Mouse (Mus musculus) midbrain, embryonic 10.5 days (tissue): ENCODE results near the gene Olfr523. TPM values are rescaled to one million over a fixed set of nuclear protein-coding genes. Genes with fewer than 3 reads are reported as not detected.

Source experiments
- DNase-seq: peaks from one replicate; pipeline ENCODE4 v3.0.0-alpha.2; 2017; ENCODE audit warnings: low spot score
- H3K27ac ChIP-seq: fragments of 300-500 bp; sonication (generic); replicated peaks from 2 replicates; pipeline ENCODE4 v1.5.1; 2016; ENCODE audit warnings: mild to moderate bottlenecking
- H3K27me3 ChIP-seq: fragments of 300-500 bp; sonication (generic); 2 replicates; pipeline ENCODE4 v1.6.1; 2016; ENCODE audit warnings: low read depth, mild to moderate bottlenecking; ENCODE audit not compliant: poor library complexity, severe bottlenecking
- H3K36me3 ChIP-seq: fragments of 300-500 bp; sonication (generic); 2 replicates; pipeline ENCODE4 v1.6.1; 2016; ENCODE audit warnings: mild to moderate bottlenecking, moderate library complexity
- H3K4me1 ChIP-seq: fragments of 300-500 bp; sonication (generic); 2 replicates; pipeline ENCODE4 v1.6.1; 2016
- H3K4me3 ChIP-seq: fragments of 300-500 bp; sonication (generic); 2 replicates; pipeline ENCODE4 v1.5.1; 2016; ENCODE audit warnings: mild to moderate bottlenecking, moderate library complexity
- H3K9me3 ChIP-seq: fragments of 300-500 bp; sonication (generic); replicated peaks from 2 replicates; pipeline ENCODE4 v1.6.1; 2016; ENCODE audit warnings: mild to moderate bottlenecking
- WGBS: fragments of 180-500 bp; shearing (Covaris S2); methylation state at CpG from one replicate; pipeline ENCODE4 v1.1.7; 2016; 5-methylcytosine and 5-hydroxymethylcytosine counted together
- polyA plus RNA-seq: library from polyadenylated mRNA; unstranded; fragments of >200 nt; fragmentation: Nextera tagmentation; extraction: Ambion mirVana; gene quantifications from 2 replicates; pipeline ENCODE4 v1.2.1, GENCODE M21; 2016

The Olfr523 gene
- polyA plus RNA-seq, 1 experiment from 2014 or later: not detected

- WGBS: 89% methylated on average over 4 of the region's 4 CpGs
- H3K4me3 ChIP-seq: no peak overlapping the region
Measured at GRCm38 (mm10) chr7:140144550-140144949, 28.5 kb upstream of the Olfr523 start.

DNA sequence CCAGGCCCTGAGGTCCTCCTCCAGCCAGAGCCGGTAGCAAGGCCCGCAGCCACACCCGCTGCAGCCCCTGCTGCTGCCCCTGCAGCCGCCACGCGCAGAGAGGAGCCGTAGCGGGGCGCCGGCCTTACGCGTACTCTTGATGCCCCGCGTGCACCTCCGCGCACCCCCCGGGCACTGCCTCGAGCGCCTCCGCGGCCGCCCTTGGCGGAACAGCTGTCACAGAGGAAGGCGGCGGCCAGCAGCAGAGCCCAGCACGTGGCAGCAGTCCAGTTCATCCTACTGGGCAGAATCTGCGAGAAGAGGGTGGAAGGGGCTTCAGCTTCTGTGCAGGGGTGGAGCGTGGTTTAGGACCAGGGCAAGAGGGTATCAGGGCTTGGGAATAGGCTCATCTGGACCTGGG lies 19.6 kb upstream of the Olfr523 start:
- Histone ChIP-seq H3K27me3 (peaks cover 60% of the 10 kb centered on the region), H3K27ac (peak overlapping the region; percentile 69), H3K4me3 (peak overlapping the region; percentile 53), H3K36me3 (no peaks in the 10 kb centered on the region), H3K4me1 (peaks cover 23% of the 10 kb centered on the region), H3K9me3 (no peaks in the 10 kb centered on the region)
- 9% methylated on average over 28 of the region's 28 CpGs for WGBS
- DNase-seq: peak; percentile 45

More at GRCm38 (mm10) chr7:140144550-140144949, 28.5 kb upstream of the Olfr523 start:
- no peaks in the 10 kb centered on the region for H3K27me3 ChIP-seq
- H3K9me3 ChIP-seq: no peaks in the 10 kb centered on the region
- DNase-seq: no peak
- H3K36me3 ChIP-seq: peaks cover 6% of the 10 kb centered on the region; the same call in 1 of the 2 replicates
- H3K27ac ChIP-seq: no peak overlapping the region
- H3K4me1 ChIP-seq: no peaks in the 10 kb centered on the region

DNA sequence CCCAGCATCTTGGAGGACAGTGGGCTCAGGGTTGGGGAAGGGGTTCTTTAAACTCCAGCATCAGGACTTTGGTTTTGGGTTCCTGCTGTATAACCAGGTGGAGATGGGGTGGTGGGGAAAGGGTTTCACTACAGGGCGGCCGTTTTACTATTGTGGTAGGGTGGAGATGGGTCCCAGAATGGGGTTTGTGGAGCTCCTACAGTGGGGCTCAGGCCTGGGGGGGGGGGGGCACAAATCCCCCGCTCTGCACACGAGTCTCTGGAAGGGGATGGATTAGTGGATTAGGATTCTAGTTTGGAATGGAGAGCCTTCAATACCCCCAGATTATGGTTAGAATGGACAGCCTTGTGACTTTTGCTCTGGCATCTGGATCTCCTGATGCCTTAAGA lies 19.2 kb upstream of the Olfr523 start:
- no peaks in the 10 kb centered on the region for H3K36me3 ChIP-seq
- DNase-seq: no peak
- no peak overlapping the region for H3K27ac ChIP-seq
- no peaks in the 10 kb centered on the region for H3K9me3 ChIP-seq
- H3K27me3 ChIP-seq: peaks cover 64% of the 10 kb centered on the region
- peaks cover 23% of the 10 kb centered on the region for H3K4me1 ChIP-seq
- peak overlapping the region; percentile 53 for H3K4me3 ChIP-seq
- WGBS: 15% methylated on average over 4 of the region's 4 CpGs

DNA sequence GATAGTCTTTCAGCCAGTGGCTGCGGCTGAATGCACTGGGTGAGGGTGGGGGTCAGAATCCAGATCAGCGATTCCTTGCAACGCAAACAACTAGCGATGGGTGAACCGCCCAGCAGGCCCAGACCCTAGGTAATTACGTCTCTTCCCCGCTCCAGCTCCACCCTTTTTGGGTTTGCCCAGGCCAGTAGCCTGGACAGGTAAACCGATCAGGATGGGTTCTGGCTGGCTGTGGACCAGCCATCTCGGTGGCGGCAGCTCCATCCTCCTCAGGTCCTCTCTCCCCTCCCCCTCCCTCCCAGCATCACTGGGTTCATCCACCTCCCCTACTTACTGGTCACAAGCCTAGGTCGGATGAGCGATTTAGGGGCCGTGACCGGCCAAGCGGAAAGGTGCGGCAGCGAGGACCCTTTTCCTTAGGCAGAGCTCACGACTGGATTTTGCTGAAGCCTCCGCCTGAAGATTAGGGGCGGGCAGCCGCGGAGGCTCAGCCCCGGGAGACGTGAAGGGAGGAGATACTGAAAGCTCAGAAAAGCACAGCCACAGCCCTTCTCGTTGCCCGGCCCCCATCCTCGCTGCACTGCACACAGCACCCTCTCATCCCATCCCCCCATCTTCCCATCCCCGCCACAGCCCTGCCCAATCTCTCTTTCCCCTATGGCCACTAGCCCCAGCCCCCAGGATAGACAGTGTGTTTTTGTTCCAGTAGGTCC lies 18.6 kb upstream of the Olfr523 start, which contains the start of gene Sprn:
Sprn (minus strand) TSS at position 660 of the 710 bp plus-strand sequence.
- peak within 1 kb of the TSS; percentile 61 for H3K27ac ChIP-seq
- peaks cover 66% of the 10 kb centered on the region for H3K27me3 ChIP-seq
- WGBS: under 1% methylated on average over 28 of the region's 28 CpGs
- DNase-seq: peak; percentile 48
- H3K4me3 ChIP-seq: peak within 1 kb of the TSS; percentile 53
- no peaks in the 10 kb centered on the region for H3K9me3 ChIP-seq
- no peaks in the 10 kb centered on the region for H3K36me3 ChIP-seq
- peaks cover 23% of the 10 kb centered on the region for H3K4me1 ChIP-seq

- no peaks in the 10 kb centered on the region for H3K36me3 ChIP-seq
- WGBS: 77% methylated on average over 3 of the region's 3 CpGs
- H3K4me3 ChIP-seq: no peak overlapping the region
- no peak overlapping the region for H3K27ac ChIP-seq
- H3K4me1 ChIP-seq: no peaks in the 10 kb centered on the region
- H3K9me3 ChIP-seq: no peaks in the 10 kb centered on the region
- DNase-seq: no peak
- peaks cover 24% of the 10 kb centered on the region for H3K27me3 ChIP-seq
Measured at GRCm38 (mm10) chr7:140160363-140160762, 12.7 kb upstream of the Olfr523 start.

- Histone ChIP-seq H3K9me3 (no peaks in the 10 kb centered on the region), H3K36me3 (no peaks in the 10 kb centered on the region), H3K4me1 (no peaks in the 10 kb centered on the region), H3K27ac (no peak within 1 kb of the TSS), H3K4me3 (no peak within 1 kb of the TSS), H3K27me3 (no peaks in the 10 kb centered on the region)
- DNase-seq: no peak
- whole genome bisulfite sequencing: 83% methylated on average over 7 of the region's 7 CpGs
Measured at GRCm38 (mm10) chr7:140164664-140165063, 8.4 kb upstream of the Olfr523 start, which contains the start of gene Olfr522. Gene Olfr522, minus strand, starts transcription at chr7:140164764.

- DNase-seq: no peak
- Histone ChIP-seq H3K4me3 (no peak overlapping the region), H3K36me3 (no peaks in the 10 kb centered on the region), H3K27ac (no peak overlapping the region), H3K9me3 (no peaks in the 10 kb centered on the region), H3K4me1 (no peaks in the 10 kb centered on the region), H3K27me3 (no peaks in the 10 kb centered on the region)
- 66% methylated on average over 1 of the region's 1 CpGs for WGBS
Measured at GRCm38 (mm10) chr7:140167950-140168349, 5.1 kb upstream of the Olfr523 start.

DNA sequence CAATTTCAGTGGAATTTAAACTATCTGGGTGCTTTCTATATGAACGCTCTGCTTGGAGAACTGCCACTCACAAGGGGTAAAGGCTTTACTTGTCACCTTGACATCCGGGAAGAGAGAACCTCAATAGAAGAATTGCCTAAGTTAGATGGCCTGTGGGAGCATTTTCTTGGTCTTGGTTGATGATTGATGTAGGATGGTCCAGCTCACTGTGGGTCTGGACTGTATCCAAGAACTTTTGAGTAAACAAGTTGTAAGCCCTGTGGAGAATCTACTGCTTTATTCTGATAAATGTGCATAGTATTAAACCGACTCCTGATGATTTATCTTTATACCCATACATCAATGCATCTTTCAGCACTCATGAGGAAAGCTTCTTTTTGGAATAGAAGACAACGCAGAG lies 3.6 kb upstream of the Olfr523 start:
- 85% methylated on average over 4 of the region's 4 CpGs for WGBS
- no peaks in the 10 kb centered on the region for H3K27me3 ChIP-seq

DNA sequence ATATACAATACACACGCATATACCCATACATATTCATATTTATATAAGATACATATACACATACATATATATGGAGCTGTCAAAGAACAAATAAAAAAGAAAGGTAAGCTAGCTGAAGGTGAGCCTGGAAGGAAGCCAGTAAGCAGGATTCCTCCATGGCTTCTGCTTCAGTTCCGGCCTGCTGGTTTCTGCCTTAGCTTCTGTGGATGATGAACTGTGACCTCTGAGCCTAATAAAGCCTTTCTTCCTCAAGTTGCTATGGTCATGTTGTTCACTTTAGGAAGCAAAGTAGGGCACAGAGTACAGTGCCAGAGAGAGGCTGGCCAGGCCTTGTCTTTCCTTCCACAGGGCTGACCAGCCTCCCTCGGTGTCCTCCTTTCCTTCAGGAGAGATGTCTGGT lies 2.2 kb upstream of the Olfr523 start:
- H3K9me3 ChIP-seq: no peaks in the 10 kb centered on the region
- no peaks in the 10 kb centered on the region for H3K27me3 ChIP-seq
- no peak overlapping the region for H3K27ac ChIP-seq
- no peaks in the 10 kb centered on the region for H3K4me1 ChIP-seq
- WGBS: 91% methylated on average over 3 of the region's 3 CpGs
- H3K36me3 ChIP-seq: no peaks in the 10 kb centered on the region
- no peak for DNase-seq
- H3K4me3 ChIP-seq: no peak overlapping the region

More for the DNA sequence above, 3.6 kb upstream of the Olfr523 start:
- DNase-seq: no peak
- H3K4me3 ChIP-seq: no peak overlapping the region
- H3K36me3 ChIP-seq: no peaks in the 10 kb centered on the region
- no peak overlapping the region for H3K27ac ChIP-seq
- H3K4me1 ChIP-seq: no peaks in the 10 kb centered on the region
- no peaks in the 10 kb centered on the region for H3K9me3 ChIP-seq

GRCm38 (mm10) chr7:140179176-140179575 lies 6.2 kb downstream of the Olfr523 start:
- Histone ChIP-seq H3K9me3 (no peaks in the 10 kb centered on the region), H3K27ac (no peak overlapping the region), H3K36me3 (no peaks in the 10 kb centered on the region), H3K4me3 (no peak overlapping the region), H3K4me1 (no peaks in the 10 kb centered on the region), H3K27me3 (no peaks in the 10 kb centered on the region)
- no peak for DNase-seq
- WGBS: 95% methylated on average over 2 of the region's 2 CpGs

DNA sequence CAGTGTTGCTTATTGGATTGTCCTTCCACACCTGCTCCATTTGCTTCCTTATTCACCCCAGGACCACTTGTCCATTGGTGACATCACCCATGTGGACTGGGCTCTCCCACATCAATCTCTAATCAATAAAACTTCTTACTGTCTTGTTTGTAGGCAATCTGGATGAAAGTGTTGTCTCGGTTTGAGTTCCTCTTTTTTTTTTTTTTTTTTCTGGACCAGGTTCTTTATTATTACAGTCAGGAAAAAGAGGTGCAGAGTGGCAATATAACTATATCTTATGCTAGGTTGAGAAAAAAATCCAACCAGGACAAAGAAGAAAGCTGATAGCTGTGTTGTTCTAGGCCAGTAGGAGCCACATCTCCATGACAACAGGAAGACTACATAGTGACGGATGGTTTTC lies 7.7 kb downstream of the Olfr523 start:
- DNase-seq: no peak

DNA sequence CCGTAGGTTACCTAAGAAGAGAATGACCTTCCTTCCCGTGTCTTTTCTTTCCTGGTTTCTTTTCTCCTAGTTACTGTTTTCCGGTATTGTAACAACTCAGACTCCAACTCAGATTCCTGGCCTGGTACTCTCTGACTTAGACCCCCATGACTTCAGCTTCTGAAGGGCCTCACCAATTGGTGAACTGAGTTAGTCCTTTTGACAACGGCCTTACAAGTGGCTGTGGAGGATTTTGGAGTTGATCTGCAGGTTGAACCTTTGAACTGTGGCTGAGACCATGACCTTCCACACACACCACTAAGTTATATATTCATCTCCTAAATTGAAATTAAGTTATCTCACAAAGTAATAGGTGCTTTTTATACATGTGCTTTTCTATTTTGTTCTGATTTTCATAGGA lies 11.2 kb downstream of the Olfr523 start:
- no peak for DNase-seq
- Histone ChIP-seq H3K36me3 (no peaks in the 10 kb centered on the region), H3K4me3 (no peak overlapping the region), H3K9me3 (no peaks in the 10 kb centered on the region), H3K27ac (no peak overlapping the region), H3K27me3 (no peaks in the 10 kb centered on the region), H3K4me1 (no peaks in the 10 kb centered on the region)
- 88% methylated on average over 4 of the region's 4 CpGs for WGBS

More for the DNA sequence above, 7.7 kb downstream of the Olfr523 start:
- Histone ChIP-seq H3K9me3 (no peaks in the 10 kb centered on the region), H3K27ac (no peak overlapping the region), H3K4me3 (no peak overlapping the region), H3K4me1 (no peaks in the 10 kb centered on the region), H3K27me3 (no peaks in the 10 kb centered on the region), H3K36me3 (no peaks in the 10 kb centered on the region)
- 94% methylated on average over 2 of the region's 2 CpGs for WGBS
